Mouse (Mus musculus) limb, embryonic 14.5 days (tissue): ENCODE results near the gene Cntfr. TPM values are rescaled to one million over a fixed set of nuclear protein-coding genes. Genes with fewer than 3 reads are reported as not detected.

ENCODE experiments used
- ATAC-seq: fragments of 200-750 bp; cut with Nextera tagmentation; 2 replicates; pipeline ENCODE4 v1.8.0; 2017; ENCODE audit warnings: low read depth, moderate number of reproducible peaks, moderate TSS enrichment; ENCODE audit not compliant: low FRiP score
- DNase-seq: peaks from one replicate; pipeline ENCODE4 v3.0.0-alpha.2; 2015; ENCODE audit warnings: low spot score
- H3K27ac ChIP-seq: fragments of 300-500 bp; sonication (generic); replicated peaks from 2 replicates; pipeline ENCODE4 v1.5.1; 2014; ENCODE audit warnings: low read depth, mild to moderate bottlenecking, low read length, moderate library complexity, mixed read lengths
- H3K27me3 ChIP-seq: fragments of 300-500 bp; sonication (generic); 2 replicates; pipeline ENCODE4 v1.6.1; 2014; ENCODE audit warnings: low read length, mixed read lengths; ENCODE audit not compliant: control insufficient read depth, insufficient read depth
- H3K36me3 ChIP-seq: fragments of 300-500 bp; sonication (generic); 2 replicates; pipeline ENCODE4 v1.6.1; 2014; ENCODE audit warnings: mild to moderate bottlenecking, low read length, moderate library complexity, mixed read lengths; ENCODE audit not compliant: control insufficient read depth, insufficient read depth
- H3K4me1 ChIP-seq: fragments of 300-500 bp; sonication (generic); 2 replicates; pipeline ENCODE4 v1.6.1; 2014; ENCODE audit warnings: antibody characterized with exemption, low read length, mixed read lengths; ENCODE audit not compliant: control insufficient read depth, insufficient read depth
- H3K4me2 ChIP-seq: fragments of 300-500 bp; sonication (generic); replicated peaks from 2 replicates; pipeline ENCODE4 v1.6.1; 2014; ENCODE audit warnings: low read depth, mild to moderate bottlenecking, low read length, moderate library complexity; ENCODE audit not compliant: severe bottlenecking
- H3K4me3 ChIP-seq: fragments of 300-500 bp; sonication (generic); replicated peaks from 2 replicates; pipeline ENCODE4 v1.5.1; 2014; ENCODE audit warnings: low read length
- H3K9ac ChIP-seq: fragments of 300-500 bp; sonication (generic); 2 replicates; pipeline ENCODE4 v1.6.1; 2014; ENCODE audit warnings: mild to moderate bottlenecking, low read depth, low read length, moderate library complexity; ENCODE audit not compliant: severe bottlenecking
- H3K9me3 ChIP-seq: fragments of 300-500 bp; sonication (generic); 2 replicates; pipeline ENCODE4 v1.6.1; 2016; ENCODE audit warnings: low read length; ENCODE audit not compliant: control insufficient read depth
- POLR2A ChIP-seq: fragments of 200-500 bp; IDR thresholded peaks from 2 replicates; pipeline ENCODE4 v1.8.0; 2012; ENCODE audit warnings: inconsistent platforms, mild to moderate bottlenecking, moderate library complexity, borderline replicate concordance; ENCODE audit not compliant: insufficient read depth, insufficient read length; ENCODE audit errors: extremely low read depth
- WGBS: fragments of 180-500 bp; shearing (Covaris S2); extraction: QIAGEN DNeasy Blood & Tissue Kit; methylation state at CpG from one replicate; pipeline ENCODE4 v1.1.7; 2014; 5-methylcytosine and 5-hydroxymethylcytosine counted together
- polyA plus RNA-seq, 2 experiments: library from polyadenylated mRNA; depleted of rRNA in 1 of 2; stranded (reverse) in 1 of 2; unstranded in 1 of 2; fragments of >200 nt; fragmentation: Nextera tagmentation in 1 of 2; extraction: Ambion mirVana in 1 of 2; gene quantifications; 2 replicates each; pipeline versions ENCODE4 v1.2.1 to v1.2.3; 2012 to 2014

The Cntfr gene
- polyA plus RNA-seq, 2 experiments, result 5.4 to 34.2 TPM

- DNase-seq, result peak; percentile 99
- H3K27ac ChIP-seq, result no peak within 1 kb of the TSS
- peak within 1 kb of the TSS; percentile 86 for H3K4me3 ChIP-seq
- H3K4me1 ChIP-seq, result peaks cover 13% of the 10 kb centered on the region
- H3K9ac ChIP-seq, result peak within 1 kb of the TSS; percentile 82
- peaks cover 43% of the 10 kb centered on the region for H3K27me3 ChIP-seq
- peaks cover 19% of the 10 kb centered on the region for H3K36me3 ChIP-seq
- TF ChIP-seq POLR2A, result peak; percentile 75; the same call in 1 of the 2 replicates
- no peaks in the 10 kb centered on the region for H3K9me3 ChIP-seq
- H3K4me2 ChIP-seq, result peak within 1 kb of the TSS; percentile 65
- under 1% methylated on average over 27 of the region's 27 CpGs for WGBS
- peak; percentile 98 for ATAC-seq
Observed at GRCm38 (mm10) chr4:41722918-41723351, 26.0 kb upstream of the Cntfr start, which contains the start of gene Dctn3. Gene Dctn3 (minus strand): TSS chr4:41723170.

- peaks cover 33% of the 10 kb centered on the region for H3K36me3 ChIP-seq
- no peaks in the 10 kb centered on the region for H3K27me3 ChIP-seq
- H3K4me3 ChIP-seq, result no peak overlapping the region
- TF ChIP-seq POLR2A, result no peak
- DNase-seq, result no peak
- 24% methylated on average over 6 of the region's 6 CpGs for WGBS
- H3K9ac ChIP-seq, result no peak overlapping the region; the same call in 1 of the 2 replicates
- ATAC-seq, result no peak
- 0 out of 2 replicates have a peak overlapping the region, but pooled peaks have one; percentile 26 for H3K27ac ChIP-seq
- H3K4me1 ChIP-seq, result peaks cover 24% of the 10 kb centered on the region
- H3K4me2 ChIP-seq, result no peak overlapping the region
- no peaks in the 10 kb centered on the region for H3K9me3 ChIP-seq
Observed at GRCm38 (mm10) chr4:41716834-41717233, 19.9 kb upstream of the Cntfr start.

- H3K9me3 ChIP-seq, result no peaks in the 10 kb centered on the region
- no peak overlapping the region for H3K27ac ChIP-seq
- H3K9ac ChIP-seq, result no peak overlapping the region
- no peaks in the 10 kb centered on the region for H3K27me3 ChIP-seq
- no peak overlapping the region for H3K4me3 ChIP-seq
- WGBS, result 81% methylated on average over 5 of the region's 5 CpGs
- no peak for DNase-seq
- no peak for ATAC-seq
- no peak for TF ChIP-seq POLR2A
- H3K4me1 ChIP-seq, result peaks cover 29% of the 10 kb centered on the region
- peaks cover 40% of the 10 kb centered on the region for H3K36me3 ChIP-seq
- no peak overlapping the region for H3K4me2 ChIP-seq
Observed at GRCm38 (mm10) chr4:41715596-41715995, 18.7 kb upstream of the Cntfr start.

- DNase-seq (no peak), ATAC-seq (no peak)
- 76% methylated on average over 8 of the region's 8 CpGs for WGBS
- TF ChIP-seq POLR2A, result no peak
- no peak overlapping the region for H3K4me2 ChIP-seq
- H3K36me3 ChIP-seq, result peaks cover 39% of the 10 kb centered on the region
- no peak overlapping the region for H3K4me3 ChIP-seq
- H3K27me3 ChIP-seq, result no peaks in the 10 kb centered on the region
- H3K27ac ChIP-seq, result no peak overlapping the region
- peaks cover 29% of the 10 kb centered on the region for H3K4me1 ChIP-seq
- H3K9ac ChIP-seq, result no peak overlapping the region
- no peaks in the 10 kb centered on the region for H3K9me3 ChIP-seq
Observed at GRCm38 (mm10) chr4:41715082-41715481, 18.2 kb upstream of the Cntfr start.

- Histone ChIP-seq H3K4me2 (peak overlapping the region; percentile 71), H3K27me3 (no peaks in the 10 kb centered on the region), H3K4me1 (peaks cover 29% of the 10 kb centered on the region), H3K9ac (no peak overlapping the region), H3K9me3 (no peaks in the 10 kb centered on the region), H3K36me3 (peaks cover 33% of the 10 kb centered on the region), H3K4me3 (peak overlapping the region; percentile 86), H3K27ac (no peak overlapping the region)
- no peak for TF ChIP-seq POLR2A
- ATAC-seq, result no peak
- DNase-seq, result peak; percentile 80
- WGBS, result 10% methylated on average over 8 of the region's 8 CpGs
Observed at GRCm38 (mm10) chr4:41714276-41714675, 17.4 kb upstream of the Cntfr start.
